Mouse (Mus musculus) frontal cortex, postnatal 10 days (tissue): ENCODE measurements around the gene Ppp1r3g.
"Not testable (repeated sequence)": the region's sequence is repeated elsewhere in the genome, so short reads cannot be mapped to it uniquely, and the experiment has no call there.

Source experiments
- DNase-seq, 2 experiments: peaks; one replicate each; pipeline ENCODE4 v3.0.0; 2022; ENCODE audit warnings: low spot score in 2 of 2, mixed read lengths in 1 of 2

The Ppp1r3g gene

GRCm38 (mm10) chr13:35958539-35958938 is at the start of gene Ppp1r3g:
Gene Ppp1r3g (plus strand): TSS chr13:35958839.
- DNase-seq = no peak

DNA sequence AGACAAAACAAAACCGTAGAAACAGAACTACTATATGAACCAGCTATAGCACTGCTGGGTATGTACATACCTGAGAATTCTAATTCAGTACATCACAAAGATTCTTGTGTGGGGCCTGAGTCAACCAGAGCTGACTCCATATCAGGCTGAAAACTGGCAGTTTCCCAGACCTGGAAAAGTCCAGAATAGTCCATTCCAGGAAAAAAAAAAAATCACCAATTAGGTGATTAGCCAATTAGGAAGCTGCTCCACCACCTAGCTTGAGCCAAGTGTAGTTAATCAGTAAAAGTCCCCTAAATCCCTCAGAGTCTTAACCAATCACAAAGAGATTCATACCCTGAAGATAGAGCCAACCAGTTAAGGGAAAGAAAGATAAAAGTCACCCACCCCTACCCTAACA is 47.2 kb upstream of the Ppp1r3g start:
- DNase-seq = no peak

- DNase-seq = no peak
Measured at GRCm38 (mm10) chr13:35937991-35938390, 20.6 kb upstream of the Ppp1r3g start.

DNA sequence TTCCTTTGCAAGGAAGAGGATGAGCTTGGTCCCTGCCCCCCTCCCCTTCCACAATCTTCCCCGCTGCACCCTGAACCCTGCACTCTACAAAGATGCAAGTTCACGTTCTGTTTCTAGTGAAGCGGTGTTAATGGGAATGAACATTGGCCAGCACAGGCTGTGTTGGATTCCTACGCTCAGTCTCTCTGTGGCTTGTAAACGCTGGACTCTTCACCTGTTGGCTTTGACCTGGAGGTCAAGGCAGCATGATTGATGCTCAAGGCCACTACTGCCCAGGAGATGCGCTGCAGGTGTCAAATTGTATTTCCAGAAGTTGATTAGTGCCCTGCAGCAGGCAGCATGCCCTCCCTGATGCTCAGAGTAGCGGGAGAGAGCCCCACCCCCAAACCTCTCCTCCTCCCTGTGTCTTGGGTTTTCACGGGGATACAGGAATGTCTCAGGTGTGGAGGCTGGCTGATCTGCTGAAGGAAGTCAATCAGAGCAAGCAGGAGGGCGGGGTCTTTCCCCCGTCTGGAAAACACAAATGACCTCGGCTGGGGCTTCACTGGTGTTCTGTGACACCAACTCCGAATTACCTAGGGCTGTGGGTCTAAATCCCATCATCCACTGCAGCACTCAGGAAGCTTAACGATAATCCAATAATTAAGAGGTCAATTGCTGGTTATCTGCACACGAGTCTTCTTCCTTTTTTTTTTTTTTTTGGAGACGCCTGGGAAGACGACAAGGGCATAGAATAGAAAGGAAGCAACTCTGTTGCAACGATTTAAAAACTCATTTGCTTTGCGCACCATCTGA is 18.6 kb upstream of the Ppp1r3g start:
- no peak for DNase-seq

DNA sequence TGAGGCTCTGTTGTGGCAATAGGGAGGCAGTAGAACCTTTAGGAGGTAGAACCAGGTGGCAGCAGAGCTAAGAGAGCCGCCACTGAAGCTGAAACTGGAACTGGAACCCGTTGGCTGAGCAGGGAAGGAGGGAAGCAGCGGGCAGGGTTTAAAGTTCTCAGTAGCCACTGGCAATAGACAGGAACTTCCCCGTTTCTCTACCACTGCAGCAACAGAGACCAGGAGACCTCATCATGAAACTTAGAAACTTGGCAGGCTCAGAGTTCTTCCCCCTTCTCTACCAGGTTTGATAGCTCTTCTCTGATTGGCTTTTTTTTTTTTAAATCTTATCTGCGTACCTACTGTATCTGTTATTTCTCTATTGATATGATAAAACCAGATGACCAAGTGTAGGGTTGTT is 17.7 kb upstream of the Ppp1r3g start:
- no peak for DNase-seq

DNA sequence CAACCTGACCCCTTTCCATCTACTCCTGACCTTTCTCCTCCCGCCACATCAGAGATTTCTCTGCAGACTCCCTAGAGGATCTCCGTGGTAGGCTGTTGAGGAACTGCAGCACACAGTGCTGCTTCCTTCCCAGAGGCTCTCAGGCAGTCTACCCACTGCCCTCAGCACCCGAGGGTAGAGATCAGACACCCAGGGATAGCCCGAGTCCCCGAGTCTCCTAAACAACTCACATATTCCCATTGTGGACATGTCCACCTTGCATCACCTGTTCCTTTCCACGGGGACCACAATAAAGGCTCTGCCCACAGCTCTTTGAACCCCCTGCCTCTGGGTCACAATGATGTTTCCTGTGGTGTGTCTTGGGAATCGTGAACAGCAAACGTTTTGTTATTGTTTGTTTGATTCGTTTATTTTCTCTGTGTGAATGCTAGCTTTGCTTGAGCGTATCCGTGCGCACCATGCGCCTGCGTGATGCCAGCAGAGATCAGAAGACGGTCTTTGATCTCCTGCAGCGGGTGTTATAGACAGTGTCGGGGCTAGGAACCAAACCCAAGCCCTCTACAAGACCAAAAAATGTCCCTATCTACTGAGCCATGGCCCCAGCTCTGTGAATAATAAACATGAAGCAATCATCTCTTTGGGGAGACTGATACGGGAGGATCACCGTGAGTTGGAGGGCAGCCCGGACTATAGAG is 11.8 kb upstream of the Ppp1r3g start:
- DNase-seq = no peak

DNA sequence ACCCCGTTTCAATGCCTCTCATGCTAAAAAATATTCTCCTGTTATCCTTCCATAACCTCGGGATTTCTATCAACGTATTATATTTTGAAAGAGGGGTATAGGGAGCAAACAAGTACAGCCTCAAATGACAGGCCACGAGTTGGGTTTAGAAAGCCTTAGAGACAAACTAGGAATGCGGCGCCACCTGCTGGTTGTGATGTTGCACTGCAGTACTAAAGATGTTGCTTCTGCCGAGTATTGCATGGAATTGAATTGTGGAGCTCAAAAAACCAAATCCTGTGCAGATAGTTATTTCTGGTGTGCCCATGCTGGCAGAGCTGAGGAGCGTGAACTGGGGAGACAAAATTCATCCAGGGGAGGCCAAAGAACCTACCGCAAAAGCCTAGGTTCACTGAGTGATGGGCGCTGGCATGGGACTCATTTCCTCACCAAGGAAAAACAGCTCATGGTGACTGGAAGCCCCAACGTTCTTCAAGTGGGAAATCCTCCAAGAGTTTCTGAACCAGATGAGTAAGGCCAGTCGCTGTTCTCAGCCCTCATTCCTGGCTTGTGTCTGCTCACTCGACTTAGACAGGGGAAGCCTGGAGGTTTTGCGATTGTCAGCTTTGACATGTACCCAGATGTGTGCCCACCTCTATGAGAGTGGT is 11.2 kb upstream of the Ppp1r3g start:
- DNase-seq = peak; percentile 22 to 78

DNA sequence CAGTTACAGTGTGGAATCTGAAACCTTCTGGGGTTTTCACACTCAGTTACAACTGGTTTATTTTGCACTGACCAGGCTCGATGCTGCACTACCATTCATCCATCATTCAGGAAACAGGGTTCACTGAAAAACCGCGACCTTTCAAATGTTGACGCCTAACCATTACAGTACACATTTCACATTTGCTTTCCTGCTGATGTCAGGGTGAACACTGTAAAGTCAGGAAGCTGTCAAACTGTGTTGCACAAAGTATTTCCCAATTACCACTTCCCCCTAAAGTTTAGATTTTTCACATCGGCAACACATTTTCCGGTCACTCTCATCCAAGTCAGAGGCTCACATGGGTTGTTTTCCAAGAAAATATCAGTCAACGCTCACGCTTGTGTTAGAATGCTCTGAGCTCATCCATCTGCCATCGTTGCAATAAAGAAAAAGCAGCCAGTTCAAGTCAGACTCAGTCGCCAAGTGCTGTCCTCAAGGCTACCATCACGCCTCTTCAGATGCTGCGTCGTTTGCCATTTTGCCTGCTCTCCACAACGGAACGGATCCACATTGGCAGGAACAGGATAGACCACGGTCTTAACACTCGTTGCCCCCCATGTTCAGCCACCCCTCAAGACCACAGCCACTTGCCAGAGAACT is 8.7 kb upstream of the Ppp1r3g start:
- DNase-seq = no peak

- DNase-seq = no peak
Measured at GRCm38 (mm10) chr13:35959391-35960067, 890 bp downstream of the Ppp1r3g start.

DNA sequence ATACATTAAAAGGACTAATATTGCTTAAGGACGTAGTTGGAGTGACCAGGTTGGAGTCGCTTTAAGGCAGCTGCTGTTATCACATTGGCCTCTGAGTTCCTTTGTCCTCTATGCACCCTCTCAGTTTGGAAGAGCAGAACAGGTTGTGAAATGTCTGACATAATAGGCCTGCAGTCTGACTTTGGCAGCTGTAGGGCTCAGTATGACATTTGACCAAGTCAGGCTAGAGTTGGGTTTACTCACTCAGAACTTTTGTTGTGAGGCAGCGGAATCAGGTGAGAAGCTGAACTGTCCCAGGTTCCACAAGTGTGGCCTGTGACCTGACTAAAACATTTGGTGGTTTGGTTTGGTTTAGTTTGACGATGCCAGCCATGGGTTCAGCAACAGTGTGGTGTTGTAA is 4.9 kb downstream of the Ppp1r3g start:
- DNase-seq = no peak

DNA sequence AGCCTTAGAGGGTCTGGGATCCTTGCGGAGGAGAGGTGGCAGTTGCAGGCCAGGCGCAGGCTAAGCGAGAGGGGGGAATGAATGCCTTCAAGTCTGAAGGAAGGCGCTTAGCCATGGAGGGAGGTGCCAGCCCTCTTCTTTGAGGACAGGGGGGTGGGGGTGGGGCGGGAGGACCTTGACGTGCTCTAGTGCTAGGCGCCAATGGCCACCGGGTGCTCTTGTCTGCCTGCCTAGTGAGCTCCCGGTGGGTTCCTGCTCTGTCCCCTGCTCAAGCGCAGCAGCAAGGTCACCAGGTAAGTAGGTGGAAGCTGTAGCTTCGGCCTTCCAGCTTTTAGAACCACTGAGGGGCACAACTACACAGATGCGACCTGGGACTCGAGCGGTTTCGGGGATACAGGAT is 9.1 kb downstream of the Ppp1r3g start:
- DNase-seq = no peak

GRCm38 (mm10) chr13:35968131-35968718 is 9.6 kb downstream of the Ppp1r3g start:
- DNase-seq = peak in 1 of 2 experiments; percentile 14

DNA sequence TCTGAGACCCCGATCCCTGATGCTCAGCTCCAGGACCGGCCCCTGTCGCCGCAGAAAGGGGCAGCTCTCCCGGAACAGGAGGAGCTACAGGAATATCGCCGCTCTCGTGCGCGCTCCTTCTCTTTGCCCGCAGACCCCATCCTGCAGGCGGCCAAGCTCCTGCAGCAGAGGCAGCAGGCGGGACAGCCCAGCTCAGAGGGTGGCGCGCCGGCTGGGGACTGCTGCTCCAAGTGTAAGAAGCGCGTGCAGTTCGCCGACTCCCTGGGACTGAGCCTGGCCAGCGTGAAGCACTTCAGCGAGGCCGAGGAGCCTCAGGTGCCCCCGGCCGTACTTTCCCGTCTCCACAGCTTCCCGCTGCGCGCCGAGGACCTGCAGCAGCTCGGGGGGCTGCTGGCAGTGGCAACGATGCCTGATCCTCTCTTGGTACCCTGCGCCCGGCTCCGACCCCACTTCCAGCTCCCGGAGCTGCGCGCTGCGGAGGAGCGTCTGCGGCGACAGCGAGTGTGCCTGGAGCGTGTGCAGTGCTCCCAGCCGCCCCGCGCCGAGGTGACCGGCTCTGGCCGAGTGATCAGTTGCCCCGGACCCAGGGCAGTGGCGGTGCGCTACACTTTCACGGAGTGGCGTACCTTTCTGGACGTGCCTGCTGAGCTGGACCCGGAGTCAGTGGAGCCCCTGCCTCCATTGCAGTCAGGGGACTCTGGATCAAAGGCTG is 10.2 kb downstream of the Ppp1r3g start:
- DNase-seq = peak in 1 of 2 experiments; percentile 20

DNA sequence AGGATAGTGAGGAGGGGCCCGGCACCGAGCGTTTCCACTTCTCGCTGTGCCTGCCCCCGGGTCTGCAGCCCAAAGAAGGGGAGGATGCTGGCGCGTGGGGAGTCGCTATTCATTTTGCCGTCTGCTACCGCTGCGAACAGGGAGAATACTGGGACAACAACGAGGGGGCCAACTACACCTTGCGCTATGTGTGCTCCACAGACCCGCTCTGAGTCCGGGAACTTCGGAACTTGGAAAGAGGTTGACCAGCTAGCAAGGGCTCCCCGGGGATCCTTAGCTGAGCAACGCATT is 10.7 kb downstream of the Ppp1r3g start:
- DNase-seq = no peak

GRCm38 (mm10) chr13:35969829-35970228 is 11.2 kb downstream of the Ppp1r3g start:
- no peak for DNase-seq

DNA sequence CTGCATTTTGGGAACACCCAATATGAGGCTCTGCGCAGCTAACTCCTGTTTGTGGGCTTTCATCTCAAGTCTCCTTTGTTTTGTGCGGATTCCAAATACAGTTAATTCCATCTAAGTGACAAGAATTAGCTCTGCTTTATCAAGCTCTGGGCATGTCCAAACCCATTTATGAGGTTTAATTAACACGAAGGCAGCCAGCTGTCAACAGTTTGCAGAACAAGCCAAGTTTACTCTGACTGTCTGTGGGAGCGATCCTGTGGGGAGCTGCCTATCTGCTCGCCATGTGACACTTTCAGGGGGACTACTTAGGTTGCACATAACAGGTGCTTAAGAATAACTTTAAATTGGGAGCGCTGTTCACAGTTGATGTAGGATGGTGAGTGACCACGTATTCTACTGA is 18.3 kb downstream of the Ppp1r3g start:
- DNase-seq = no peak

GRCm38 (mm10) chr13:35980471-35980870 is 21.8 kb downstream of the Ppp1r3g start:
- DNase-seq = no peak

- DNase-seq = no peak
Measured at GRCm38 (mm10) chr13:35982985-35983384, 24.3 kb downstream of the Ppp1r3g start.

DNA sequence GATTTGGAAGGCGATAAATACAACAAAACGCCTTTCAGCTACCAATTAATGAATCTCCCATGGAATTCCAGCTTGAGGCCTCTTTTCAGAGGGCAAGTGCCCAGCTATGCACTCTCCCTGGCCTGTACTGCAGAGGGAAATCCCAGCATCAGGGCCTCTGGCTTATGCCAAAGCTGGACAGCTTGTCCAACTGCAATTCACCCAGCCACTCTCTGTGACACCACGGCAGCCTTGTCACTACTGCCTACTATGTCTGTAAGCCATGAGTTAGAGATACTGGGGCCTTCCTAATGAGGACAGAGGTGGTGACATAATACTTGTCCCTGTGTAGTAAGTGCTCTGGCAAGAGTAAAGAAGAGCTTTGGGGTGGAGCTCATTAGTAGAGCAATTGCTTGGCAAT is 30.7 kb downstream of the Ppp1r3g start:
- DNase-seq = no peak

- not testable (repeated sequence) for DNase-seq
Measured at GRCm38 (mm10) chr13:35991185-35991584, 32.5 kb downstream of the Ppp1r3g start.

DNA sequence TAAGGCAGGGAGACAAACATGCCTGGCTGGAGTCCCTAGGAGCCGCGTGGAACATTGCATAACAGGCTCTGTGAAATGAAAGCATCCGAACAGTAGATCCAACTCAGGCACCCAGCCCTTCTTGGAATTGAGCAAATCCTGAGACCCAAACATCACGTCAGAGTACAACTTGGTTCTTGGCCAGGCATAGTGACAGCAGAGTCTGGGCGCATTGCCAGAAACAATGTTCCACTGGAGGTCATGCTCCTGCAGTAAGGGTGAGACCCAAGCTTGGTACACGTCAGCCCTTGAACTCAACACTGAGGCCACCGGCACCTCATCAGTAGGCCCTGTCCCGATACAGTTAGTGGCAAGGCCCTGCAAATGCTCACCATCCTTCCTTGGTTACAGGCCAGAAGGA is 35.4 kb downstream of the Ppp1r3g start:
- peak; percentile 37 to 58 for DNase-seq
